Mouse (Mus musculus): ENCODE measurements around the gene Eif4g3.
A peak's percentile ranks its signal among the peaks of the same experiment; 100 is the strongest.

Gene Eif4g3

DNA sequence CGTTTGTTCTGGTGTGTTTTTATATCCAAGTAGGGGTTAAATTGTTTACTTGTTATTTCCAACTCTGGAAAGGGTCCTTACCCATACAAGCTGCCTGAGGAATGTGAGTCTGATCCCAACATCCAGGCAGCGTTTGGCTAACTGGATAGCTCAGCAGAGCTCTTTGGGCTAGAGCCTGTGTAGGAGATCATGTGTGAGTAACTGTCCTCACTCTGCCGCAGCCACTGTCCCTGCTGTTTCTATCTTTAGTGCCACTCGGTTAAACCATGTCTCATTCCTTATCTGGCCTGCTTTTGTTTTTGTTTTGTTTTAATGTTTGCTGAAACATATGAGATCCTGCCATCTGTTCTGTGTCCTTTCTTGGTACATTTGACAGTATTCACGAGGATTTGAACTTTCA, 168.1 kb downstream of the Eif4g3 start:
- no peak for DNase-seq (ENCODE audit: low spot score in 2 of 2)

DNA sequence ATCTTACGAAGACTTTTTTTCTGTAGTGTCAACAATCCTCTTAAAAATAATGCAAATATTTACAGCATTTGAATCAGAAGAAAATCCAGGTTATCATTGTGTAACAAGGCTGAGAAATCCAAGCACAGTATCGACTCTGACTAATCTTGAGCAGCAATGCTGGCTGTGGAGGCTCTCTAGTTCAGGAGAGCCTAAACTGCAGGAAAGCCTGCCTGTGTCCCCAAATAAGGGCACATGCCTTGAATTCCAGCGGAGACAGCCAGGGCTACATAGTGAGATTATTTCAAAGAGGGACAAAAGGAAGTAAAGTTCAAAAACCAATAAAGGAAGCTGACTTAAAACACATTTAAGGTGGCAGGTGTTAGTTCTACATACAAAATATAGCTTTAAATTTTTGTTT, 168.7 kb downstream of the Eif4g3 start:
- no peak for DNase-seq (ENCODE audit: low spot score in 2 of 2)

DNA sequence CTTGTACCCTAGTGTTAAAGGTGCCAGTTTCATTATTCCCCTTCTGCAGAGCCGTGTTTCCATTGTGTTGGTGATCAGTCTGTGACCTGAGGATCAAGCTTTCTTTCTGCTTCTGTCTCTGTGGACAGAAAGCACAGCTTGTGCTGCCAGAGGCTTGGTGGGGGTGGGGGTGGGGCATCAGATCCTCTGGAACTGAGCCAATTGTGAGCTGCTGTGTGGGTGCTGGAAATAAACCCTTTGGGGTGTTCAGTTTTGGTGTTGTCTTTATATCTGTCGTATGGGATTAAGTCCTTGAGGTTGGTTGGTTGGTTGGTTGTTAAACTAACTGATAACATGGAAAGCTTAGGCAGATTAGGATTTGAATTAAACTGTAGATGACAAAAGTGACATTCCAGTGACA, 171.0 kb downstream of the Eif4g3 start:
- no peak for DNase-seq (ENCODE audit: low spot score in 2 of 2)

DNA sequence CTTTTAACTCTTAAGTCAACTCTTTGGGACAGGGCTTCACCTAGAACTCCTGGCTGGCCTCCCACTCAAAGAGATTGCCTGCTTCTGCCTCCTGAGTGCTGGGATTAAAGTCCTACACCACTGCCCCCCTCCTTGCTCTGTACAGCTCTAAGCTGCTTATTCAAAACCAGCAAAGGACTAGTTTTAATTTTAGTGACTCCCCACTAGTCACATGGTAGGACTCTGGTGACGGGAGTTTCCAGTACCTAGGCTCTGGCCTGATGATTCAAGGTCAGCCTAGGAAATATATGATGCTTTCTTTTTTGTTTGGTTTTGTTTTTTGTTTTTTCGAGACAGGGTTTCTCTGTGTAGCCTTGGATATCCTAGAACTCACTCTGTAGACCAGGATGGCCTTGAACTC, 172.0 kb downstream of the Eif4g3 start:
- no peak for DNase-seq (ENCODE audit: low spot score in 2 of 2)

DNA sequence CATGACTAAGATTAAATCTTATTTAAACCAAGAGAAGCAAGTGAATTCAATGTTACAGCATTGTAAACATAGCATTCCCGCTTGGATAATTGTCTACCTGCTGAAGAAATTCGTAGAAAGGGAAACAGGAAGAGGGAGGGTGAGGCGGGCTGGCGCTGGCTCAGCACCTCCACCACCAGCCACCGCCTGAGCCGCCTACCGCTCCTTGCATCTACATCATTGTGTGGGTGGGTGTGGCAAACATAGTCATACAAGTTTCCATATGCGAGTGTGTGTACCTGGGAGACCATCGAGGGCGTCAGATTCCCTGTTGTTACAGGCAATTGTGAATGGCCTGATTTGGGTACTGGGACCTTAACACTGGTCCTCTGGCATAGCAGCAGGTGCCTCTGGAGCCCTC, 173.7 kb downstream of the Eif4g3 start:
- no peak for DNase-seq (ENCODE audit: low spot score in 2 of 2)

DNA sequence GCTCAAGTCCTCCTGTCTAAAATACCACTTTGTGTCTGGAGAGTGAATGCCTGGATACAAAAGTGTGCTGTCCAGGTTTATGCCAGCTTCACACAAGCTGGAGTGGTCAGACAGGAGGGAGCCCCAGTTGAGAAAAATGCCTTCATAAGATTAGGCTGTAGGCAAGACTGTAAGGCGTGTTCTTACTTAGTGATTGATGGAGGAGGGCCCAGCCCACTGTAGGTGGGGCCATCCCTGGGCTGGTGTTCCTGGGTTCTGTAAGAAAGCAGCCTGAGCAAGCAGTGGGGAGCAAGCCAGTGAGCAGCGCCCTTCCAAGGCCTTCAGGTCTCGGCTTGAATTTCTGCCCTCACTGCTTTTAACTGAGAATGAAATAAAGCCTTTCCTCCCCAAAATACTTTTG, 175.3 kb downstream of the Eif4g3 start:
- no peak for DNase-seq (ENCODE audit: low spot score in 2 of 2)

DNA sequence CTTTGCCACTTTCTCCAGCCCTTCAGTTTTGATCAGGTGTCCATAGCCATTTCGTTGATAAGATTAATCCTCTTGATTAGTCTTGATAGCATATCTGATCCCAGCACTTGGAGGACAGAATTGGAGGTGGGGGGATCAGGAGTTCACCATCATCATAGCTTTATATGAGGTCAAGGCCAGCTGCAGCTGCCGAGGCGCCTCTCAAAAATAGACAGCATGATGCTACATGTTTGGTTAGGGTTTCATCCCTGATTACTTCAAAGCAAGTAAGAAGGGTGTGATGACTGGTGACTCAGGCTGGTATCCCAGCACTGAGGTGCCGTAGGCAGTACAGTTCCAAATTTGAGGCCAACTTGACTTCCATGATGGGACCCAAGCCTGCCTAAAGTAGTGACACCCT, 176.6 kb downstream of the Eif4g3 start:
- no peak for DNase-seq (ENCODE audit: low spot score in 2 of 2)

DNA sequence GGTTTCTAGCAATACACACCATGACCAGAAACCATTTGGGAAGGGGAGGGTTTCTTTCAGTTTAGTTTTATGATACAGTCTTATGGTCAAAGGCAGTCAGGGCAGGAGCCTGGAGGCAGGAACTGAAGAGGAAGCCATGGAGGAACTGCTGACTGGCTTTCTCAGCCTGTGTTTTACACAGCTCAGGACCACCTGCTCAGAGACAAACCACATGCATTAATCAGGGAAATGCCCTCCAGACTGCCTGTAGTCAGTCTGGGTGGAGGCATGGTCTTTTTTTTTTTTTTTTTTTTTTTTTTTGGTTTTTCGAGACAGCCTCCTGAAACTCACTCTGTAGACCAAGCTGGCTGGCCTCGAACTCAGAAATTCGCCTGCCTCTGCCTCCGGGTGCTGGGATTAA, 179.9 kb downstream of the Eif4g3 start:
- no peak for DNase-seq (ENCODE audit: low spot score in 2 of 2)

DNA sequence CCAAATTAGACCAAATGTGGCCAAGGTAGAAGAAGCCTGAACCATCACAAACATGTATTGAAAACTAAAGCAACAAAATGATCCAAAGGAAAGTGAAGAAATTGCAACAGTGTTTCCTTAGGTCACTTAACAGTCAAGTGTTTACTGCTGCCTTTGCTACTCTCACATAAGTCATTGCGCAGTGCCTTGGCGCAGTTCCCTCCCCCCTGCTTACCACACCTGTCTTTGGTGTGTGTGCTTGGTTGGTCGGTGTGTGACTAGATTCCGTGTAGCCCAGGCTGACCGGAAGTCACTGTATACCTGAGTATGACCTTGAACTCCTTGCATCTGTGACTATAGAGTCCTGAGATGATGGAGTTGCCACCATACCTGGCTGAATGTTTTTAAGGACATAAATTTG, 186.6 kb downstream of the Eif4g3 start:
- DNase-seq (ENCODE audit: low spot score in 2 of 2) = no peak

DNA sequence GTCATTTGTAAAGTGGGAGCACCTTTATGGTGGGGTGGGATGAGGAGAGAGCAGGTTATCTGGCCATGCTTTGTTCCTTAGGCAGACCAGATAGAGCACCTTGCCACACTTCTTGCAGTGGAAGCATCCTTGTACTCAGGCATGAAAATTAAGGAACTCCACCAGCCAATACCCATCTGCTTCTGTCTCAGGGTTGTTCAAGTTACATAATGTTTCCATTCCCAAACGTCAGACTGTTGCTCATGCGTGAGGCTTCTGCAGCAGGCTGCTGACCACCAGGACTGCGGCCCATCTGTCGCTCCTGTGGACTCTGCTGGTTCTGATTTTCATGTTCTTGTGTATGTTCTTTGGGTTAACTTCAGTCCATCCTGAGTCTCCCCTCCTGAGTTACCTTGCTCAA, 187.9 kb downstream of the Eif4g3 start:
- no peak for DNase-seq (ENCODE audit: low spot score in 2 of 2)

DNA sequence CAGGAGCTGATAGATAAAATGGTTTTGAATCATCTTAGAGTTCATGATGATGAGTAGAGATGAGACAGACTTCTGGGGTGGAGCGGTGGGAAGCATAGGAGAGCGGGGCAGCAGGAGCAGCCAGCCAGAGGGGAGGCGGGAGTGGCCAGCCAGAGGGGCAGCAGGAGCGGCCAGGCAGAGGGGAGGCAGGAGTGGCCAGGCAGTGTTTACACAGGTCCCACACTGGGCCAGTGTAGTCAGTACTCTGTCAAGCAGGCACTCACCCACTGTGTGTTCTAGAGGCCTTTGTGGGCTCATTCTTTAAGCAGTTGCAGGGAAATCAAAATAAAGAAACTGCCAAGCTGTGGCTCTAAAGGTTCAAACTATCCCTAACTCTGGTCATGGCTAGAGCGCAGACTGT, 191.2 kb downstream of the Eif4g3 start:
- no peak for DNase-seq (ENCODE audit: low spot score in 2 of 2)

DNA sequence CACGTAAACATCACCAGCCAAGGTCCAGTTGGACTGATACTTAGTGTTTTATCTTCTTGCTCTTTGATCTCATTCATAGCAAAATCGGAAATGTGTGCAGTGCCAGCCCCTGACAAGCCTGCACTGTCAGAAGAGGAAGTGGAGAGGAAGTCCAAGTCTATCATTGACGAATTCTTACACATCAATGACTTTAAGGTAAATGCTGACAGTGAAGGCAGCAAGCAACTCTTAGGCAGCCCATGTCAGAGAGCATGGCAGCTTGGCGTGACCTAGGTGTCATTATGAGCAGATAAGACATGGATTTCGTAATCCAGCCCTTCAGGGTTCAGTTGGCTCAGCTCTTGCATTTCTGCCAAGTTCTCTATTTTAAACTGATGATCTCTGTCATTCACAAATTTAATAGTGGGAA, 191.8 kb downstream of the Eif4g3 start:
- DNase-seq (ENCODE audit: low spot score in 2 of 2) = no peak

DNA sequence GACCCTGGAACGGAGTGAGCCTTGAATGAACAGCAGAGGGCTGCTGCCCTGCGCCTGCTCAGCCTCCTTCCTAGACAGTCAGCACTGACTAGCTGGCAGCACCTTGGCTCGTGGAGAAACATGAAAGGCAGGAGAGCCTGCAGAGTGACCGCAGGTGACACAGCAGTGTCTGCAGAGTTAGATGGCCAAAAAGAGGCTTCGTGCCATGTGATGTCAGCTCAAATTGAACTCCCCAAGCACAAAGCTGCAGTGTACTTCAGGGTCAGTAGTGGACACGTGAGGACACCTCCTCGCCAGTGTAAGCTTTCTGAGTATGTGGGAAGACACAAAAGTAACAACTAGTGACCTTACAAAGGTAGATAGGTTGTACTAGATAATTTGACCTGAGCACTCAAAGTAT, 193.1 kb downstream of the Eif4g3 start:
- DNase-seq (ENCODE audit: low spot score in 2 of 2) = no peak

DNA sequence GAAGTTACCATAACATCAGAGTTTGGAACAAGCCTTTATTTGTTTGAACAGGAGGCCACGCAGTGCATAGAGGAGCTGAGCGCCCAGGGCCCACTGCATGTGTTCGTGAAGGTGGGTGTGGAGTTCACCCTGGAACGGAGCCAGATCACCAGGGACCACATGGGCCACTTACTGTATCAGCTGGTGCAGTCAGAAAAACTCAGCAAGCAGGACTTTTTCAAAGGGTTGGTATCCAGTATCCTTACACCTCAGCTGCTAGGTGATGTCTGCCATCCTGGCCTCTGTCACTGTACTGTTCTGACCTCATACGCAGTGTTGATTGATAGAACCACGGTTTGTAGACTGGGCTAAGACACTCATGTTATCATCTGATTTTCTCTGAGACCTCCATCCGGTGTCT, 195.2 kb downstream of the Eif4g3 start:
- peak; percentile 29 to 61 for DNase-seq (ENCODE audit: low spot score in 2 of 2)

DNA sequence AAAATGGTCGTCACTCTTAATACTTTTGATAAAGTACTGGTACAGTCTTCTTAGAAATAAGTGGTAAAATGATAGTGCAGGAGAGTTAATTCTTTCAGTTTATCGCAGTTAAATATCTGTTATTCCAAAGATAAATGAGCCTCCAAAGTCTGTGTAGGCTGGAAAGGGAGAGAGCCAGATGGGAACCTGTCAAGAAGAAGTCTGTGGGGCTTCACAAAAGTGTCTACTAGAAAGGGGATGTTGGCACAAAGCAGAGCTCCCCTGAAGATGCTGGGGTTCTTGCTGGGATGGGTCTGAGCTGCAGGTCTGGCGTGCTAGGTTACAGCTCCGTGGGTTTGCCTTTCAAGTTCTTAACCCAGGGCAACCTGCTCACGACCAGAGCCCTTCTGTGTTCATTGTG, 199.7 kb downstream of the Eif4g3 start:
- DNase-seq (ENCODE audit: low spot score in 2 of 2) = no peak

DNA sequence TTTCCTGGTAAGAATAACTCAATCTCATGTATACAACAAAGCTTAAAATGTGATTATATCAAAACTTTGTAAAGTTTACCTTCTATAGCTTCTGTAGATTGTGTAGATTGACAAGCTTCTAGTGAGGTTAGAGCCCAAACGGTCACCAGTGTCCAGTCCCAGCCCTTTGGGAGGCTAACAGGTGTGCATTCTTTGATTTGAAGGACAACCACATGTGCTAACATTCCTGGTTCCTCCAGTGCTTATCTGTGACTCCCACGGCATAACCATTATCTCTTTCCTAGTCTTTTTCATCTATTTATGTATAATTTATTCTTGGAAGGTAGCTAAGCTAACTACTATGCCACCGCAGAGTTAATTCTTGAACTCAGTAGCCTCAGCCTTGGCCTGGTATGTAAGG, 207.9 kb downstream of the Eif4g3 start:
- no peak for DNase-seq (ENCODE audit: low spot score in 2 of 2)

DNA sequence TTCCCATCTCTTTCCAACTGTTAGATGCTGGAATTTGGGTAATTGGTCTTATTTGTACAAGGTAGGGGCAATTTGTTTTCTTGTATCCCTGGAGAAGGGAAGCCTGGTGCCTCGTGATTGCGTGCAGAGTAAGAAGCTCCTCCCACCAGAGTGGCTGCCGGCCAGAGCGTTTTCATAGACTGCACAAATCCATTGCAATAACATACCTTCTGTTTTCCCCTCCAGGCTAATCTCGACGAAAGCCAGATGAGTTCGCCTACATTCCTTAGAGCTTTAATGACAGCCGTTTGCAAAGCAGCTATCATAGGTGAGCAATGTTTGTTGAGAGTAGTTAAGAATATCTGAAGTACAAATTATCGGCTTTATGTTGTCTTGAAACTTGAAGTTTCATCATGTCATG, 208.9 kb downstream of the Eif4g3 start:
- DNase-seq (ENCODE audit: low spot score in 2 of 2) = no peak

DNA sequence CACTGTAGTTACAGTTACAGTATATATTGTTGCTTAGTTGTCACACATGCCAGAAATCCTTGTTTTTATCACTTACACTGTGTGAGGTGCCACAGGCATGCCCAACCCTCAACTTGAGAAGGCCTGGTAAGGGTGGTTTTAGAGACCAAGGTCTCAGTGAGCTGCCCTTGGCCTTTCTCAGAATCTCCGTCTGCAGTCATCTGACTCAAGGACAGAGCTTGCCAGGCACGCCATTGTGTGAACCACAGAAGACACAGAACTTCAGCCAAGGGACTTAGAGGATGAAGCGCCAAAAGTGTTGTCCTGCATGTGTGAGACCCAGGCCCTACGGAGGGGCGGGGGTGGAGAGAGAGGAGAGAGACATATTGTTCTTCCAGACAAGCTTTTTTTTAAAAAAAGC, 217.3 kb downstream of the Eif4g3 start:
- DNase-seq (ENCODE audit: low spot score in 2 of 2) = no peak

DNA sequence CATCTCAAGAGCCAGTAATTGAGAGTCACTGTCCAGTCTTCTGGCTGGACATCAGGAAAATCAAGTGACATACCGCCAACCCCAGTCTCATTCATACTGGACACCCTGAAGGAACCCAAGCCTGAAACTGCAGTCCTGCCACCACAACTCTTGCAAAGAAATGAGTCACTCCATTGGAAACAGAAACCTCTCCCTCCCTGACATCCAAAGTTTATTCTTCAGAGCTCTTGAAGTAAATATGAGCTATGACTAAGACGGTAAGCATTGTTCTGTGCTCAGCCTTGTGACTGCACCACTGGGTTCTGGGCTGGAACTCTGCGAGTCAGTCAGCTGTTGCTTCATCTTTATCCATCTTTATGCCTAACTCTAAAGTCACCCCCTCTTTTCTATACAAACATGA, 221.0 kb downstream of the Eif4g3 start:
- DNase-seq (ENCODE audit: low spot score in 2 of 2) = no peak

DNA sequence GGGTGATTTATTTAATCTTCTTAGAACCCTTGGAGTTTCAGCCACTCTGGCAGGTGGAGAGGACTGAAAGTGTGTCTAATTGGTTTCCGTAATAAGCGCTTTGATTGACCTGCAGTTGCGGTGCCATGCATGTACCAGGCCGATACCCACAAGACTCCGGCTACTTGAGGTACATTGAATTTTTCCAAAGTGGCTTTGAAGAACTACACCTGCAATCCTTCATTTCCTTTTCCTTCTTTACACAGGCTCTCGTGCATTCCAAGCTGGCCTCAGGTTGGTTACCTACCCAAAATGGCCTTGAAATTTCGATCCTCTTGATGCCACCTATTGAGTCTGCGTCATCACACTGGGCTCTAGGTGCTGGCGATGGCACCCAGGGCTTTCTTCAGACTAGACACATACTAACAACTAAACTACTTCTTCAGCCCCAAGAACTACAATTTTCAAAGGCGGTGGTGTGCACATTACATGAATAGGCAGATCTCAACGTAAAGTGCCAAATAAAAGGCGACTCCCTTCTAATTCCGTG, 222.9 kb downstream of the Eif4g3 start:
- DNase-seq (ENCODE audit: low spot score in 2 of 2) = no peak

DNA sequence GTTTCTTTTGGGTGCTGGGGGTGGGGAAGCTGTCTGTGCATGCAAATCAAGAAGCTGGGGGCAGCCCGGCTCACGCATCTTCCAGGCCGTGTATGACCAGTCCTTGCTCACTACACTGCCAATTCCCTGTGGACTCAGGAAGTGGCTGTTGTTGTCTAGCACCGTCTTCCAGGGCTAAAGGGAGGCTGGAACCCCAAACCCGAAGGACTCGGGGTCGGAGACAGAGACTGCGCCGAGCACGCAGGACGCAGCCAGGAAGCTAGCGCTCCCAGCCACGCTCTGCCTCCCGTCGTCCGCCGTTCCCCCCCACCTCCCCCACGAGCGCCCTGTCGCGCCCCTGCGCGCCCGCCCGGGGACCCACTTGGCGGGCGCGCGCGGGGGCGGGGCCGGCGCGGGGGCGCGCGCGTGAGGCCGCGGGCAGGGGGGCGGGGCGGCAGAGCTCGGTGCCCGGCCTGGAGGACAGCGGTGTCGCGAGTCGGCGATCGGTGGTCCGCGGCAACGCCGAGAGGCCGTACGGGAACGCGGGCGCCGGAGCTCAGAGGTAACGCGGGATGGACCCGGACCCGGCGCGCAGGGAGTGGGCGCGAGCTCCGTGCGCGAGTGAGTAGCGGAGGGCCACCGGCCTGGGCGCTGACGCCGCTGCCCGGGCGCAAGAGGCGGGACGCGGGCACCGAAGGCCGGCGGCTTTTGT, 223.5 kb downstream of the Eif4g3 start, which contains the start of gene Hp1bp3:
Gene Hp1bp3, plus strand, starts transcription at position 97 of the 691 bp plus-strand sequence.
- peak; percentile 71 to 78 for DNase-seq (ENCODE audit: low spot score in 2 of 2)

DNA sequence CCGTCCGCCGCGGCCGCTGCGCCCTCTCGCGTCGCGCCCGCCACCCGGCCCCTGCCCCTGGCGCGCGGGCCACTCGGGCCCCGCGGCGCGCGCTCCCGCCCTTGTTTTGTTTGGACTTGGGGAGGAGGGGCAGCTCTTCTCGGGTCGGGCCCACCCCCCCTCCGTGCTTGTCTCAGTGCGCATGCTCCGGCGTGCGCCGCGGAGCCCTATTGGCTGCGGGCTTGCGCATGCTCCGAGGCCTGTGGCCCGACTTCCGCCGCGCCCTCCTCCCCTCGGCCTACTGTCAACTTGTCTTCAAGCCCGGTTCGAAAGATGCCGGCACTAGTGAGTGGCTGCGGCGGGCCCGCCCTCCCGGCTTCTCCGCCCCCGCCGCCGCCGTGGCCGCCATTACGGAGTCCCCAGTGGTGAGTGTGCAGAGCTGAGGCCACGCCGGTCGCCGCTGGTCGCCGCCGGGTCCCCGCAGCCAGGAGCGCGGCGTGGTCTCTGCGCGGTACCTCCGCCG, 224.1 kb downstream of the Eif4g3 start:
- peak; percentile 97 for DNase-seq (ENCODE audit: low spot score in 2 of 2)

DNA sequence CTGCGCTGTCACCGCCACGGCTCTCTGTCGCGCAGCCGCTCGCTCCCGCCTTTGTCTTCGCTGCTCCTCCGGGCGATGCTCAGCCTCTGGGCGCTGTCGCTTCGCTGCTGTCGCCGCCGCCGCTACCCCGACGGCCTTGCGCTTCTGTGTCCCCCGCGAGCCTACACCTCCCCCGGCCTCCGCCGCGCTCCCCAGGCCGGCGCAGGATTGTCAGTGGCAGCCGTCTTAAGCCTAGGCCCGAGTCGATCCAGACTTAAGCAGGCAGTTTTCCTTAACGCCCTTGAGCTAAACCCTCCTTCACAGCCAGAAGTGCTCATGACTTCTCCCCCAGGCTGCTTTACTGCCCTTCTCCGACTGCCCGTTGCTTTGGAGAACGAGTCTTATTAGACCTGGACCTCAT, 224.6 kb downstream of the Eif4g3 start:
- DNase-seq (ENCODE audit: low spot score in 2 of 2) = peak; percentile 24 to 31
